Mouse (Mus musculus) brain, embryonic 14.5 days (tissue): Measurements from ENCODE around the gene Itga6. TPM values are rescaled to one million over a fixed set of nuclear protein-coding genes. Genes with fewer than 3 reads are reported as not detected.

Experiments
- DNase-seq: peaks from one replicate; pipeline ENCODE4 v3.0.0-alpha.2; 2011; ENCODE audit warnings: low read depth
- CTCF ChIP-seq: fragments of 200-500 bp; IDR thresholded peaks from 2 replicates; pipeline ENCODE4 v1.5.1; 2012; ENCODE audit warnings: inconsistent platforms, mild to moderate bottlenecking, moderate library complexity, borderline replicate concordance; ENCODE audit not compliant: insufficient read depth, insufficient read length; ENCODE audit errors: extremely low read depth
- POLR2A ChIP-seq: fragments of 200-500 bp; IDR thresholded peaks from 2 replicates; pipeline ENCODE4 v1.6.1; 2012; ENCODE audit warnings: mild to moderate bottlenecking, inconsistent platforms, borderline replicate concordance; ENCODE audit not compliant: poor library complexity, insufficient read depth, insufficient read length, severe bottlenecking; ENCODE audit errors: extremely low read depth
- polyA plus RNA-seq: library from polyadenylated mRNA; depleted of rRNA; stranded (reverse); fragments of >200 nt; gene quantifications from 2 replicates; pipeline ENCODE4 v1.2.3, GENCODE M21; 2012

Itga6 gene
- polyA plus RNA-seq, 1 experiment: 36.8 TPM

DNA sequence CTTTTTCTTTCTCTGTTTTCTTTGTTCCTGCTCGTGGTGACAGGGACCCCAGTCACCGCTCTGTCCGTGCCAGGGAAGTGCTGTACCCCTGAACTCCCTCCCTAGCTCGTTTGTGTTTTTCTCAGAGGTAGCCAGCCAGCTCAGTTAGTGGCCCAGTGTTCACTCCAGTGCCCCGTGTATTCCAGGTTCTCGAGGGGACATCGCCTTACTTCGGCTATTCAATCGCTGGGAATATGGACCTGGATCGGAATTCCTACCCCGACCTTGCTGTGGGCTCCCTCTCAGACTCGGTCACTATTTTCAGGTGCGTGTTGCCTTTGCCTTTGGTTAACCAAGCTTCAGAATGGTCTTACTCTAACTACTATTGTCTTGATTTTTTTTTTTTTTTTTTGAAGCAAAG is 82.3 kb downstream of the Itga6 start:
- TF ChIP-seq CTCF: no peak
- TF ChIP-seq POLR2A: no peak
- no peak for DNase-seq

DNA sequence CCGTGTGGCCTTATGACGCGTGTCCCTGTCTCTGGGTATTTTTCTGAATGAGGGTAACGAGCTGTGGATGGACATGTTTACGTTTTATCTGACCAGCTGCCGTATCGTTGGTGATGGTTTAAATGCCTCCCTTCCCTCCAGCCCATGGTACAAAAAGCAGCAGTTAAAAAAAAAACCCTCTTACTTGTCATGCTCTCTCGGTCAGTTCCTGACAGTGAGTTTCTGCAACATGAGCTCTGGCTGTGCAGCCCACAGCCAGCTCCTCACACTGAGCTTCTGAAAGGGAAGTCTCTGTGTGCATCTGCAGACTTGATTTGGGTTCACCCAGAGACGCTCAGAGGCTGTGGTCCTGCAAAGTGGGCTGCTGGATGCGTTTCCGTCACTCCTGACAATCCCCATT is 83.5 kb downstream of the Itga6 start:
- no peak for TF ChIP-seq CTCF
- TF ChIP-seq POLR2A: no peak
- DNase-seq: no peak

- no peak for DNase-seq
- TF ChIP-seq POLR2A (no peak), CTCF (no peak)
Observed at GRCm38 (mm10) chr2:71833626-71834025, 88.2 kb downstream of the Itga6 start.

DNA sequence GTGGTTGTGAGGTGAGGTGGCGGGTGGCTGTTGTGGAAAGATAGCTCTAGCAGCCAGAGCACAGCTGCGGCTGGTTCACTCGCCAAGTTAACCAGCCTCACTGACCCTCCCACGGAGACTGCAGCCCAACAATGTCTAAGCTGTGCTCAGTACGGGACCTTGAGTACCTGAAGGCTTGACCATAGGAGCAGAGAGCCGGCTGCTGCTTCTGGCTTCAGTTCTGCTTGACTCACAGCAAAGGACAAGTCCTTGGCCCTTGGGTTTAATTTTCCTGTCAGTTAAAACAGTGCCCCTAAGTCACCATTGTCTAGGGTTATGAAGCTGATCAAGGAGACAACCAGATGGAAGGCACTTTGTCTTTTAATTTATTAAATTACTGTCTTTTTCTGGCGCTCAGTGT is 89.0 kb downstream of the Itga6 start:
- TF ChIP-seq POLR2A (no peak), CTCF (no peak)
- DNase-seq: no peak

DNA sequence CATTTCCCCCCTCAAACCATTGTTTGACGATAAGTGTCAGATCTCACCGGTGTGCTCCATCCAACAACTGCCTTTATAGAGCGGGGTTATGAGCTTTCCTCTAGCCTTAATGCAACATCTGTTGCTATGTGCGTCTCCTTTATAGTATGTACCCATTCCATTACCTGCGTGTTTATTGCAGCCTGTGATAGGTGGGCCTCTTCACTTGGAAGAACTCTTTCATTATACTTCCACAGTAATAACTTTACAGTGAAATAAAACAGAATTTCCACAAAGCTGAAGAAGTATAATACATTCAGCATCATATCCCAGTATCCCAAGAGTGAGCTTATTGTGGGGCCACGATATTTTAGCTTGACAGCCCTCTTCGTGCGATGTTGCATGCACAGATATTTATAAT is 90.1 kb downstream of the Itga6 start:
- DNase-seq: no peak
- no peak for TF ChIP-seq CTCF

GRCm38 (mm10) chr2:71836232-71836631 is 90.8 kb downstream of the Itga6 start:
- TF ChIP-seq POLR2A: no peak
- no peak for TF ChIP-seq CTCF
- DNase-seq: no peak

- no peak for TF ChIP-seq CTCF
- TF ChIP-seq POLR2A: no peak
- DNase-seq: no peak
Observed at GRCm38 (mm10) chr2:71837261-71837660, 91.8 kb downstream of the Itga6 start.

DNA sequence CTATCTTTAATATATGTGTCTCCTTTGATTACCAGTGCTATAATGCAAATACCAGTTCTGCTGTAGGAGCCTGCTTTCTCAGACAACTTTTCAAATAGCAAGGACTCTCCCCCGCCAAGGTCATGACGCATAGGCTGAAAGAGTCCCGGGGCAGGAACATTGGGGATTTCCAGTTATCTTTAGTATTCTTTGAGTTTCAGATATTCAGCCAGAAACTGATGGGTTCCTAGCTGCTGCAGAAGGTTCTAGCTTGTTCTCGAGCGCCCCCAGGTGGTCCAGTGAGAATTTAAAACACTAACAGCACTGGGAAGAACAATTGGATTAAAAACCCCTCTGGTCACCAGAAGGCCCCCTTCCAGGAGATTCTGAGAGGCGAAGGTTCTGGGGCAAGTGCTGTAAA is 92.4 kb downstream of the Itga6 start:
- DNase-seq: peak; percentile 84
- TF ChIP-seq POLR2A: no peak
- TF ChIP-seq CTCF: peak; percentile 70; the same call in 1 of the 2 replicates

GRCm38 (mm10) chr2:71843316-71843715 is 97.9 kb downstream of the Itga6 start:
- no peak for TF ChIP-seq POLR2A
- no peak for TF ChIP-seq CTCF
- no peak for DNase-seq

DNA sequence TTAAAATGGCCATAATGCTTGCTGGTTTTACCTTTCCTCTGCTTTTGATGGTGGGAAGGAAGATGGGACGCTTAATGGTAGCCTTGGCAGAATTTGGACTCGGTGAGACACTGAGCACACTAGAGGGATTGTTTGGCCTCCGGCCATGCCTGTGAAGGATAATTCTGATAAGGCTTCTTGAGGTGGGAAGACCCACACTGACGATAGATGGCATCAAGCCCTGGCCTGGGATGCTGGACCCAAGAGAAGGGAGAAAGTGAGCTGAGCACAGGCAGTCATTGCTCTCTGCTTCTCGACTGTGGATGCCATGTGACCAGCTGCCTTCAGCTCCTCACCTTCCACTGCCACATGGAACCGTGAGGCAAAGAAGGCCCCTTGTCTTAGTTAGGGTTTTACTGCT is 99.5 kb downstream of the Itga6 start:
- DNase-seq: no peak
- TF ChIP-seq CTCF (no peak), POLR2A (no peak)

GRCm38 (mm10) chr2:71852161-71852560 is 106.7 kb downstream of the Itga6 start:
- peak; percentile 59 for DNase-seq
- TF ChIP-seq CTCF: peak; percentile 26; the same call in 1 of the 2 replicates

DNA sequence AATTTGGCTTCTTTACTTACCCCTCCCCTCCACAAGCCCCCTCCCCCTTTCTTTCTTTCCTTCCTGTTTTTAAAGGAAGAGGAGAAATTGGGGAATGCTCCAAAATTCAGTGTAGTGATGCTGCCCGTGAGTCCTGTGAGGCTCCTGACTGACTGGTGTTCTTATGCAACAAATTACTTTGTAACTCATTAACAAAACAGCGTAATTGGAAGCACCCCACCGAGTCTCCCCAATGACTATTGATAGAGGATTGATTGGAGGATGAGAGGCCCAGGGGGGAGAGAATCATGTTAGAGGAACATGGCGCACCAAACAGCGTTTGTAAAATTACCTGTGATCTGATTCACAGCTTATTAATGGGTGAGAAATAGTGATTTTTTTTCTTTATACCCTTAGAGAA is 109.7 kb downstream of the Itga6 start:
- no peak for DNase-seq
- no peak for TF ChIP-seq POLR2A
- TF ChIP-seq CTCF: no peak

GRCm38 (mm10) chr2:71863531-71864173 is 118.2 kb downstream of the Itga6 start:
- TF ChIP-seq CTCF (no peak), POLR2A (no peak)
- no peak for DNase-seq

DNA sequence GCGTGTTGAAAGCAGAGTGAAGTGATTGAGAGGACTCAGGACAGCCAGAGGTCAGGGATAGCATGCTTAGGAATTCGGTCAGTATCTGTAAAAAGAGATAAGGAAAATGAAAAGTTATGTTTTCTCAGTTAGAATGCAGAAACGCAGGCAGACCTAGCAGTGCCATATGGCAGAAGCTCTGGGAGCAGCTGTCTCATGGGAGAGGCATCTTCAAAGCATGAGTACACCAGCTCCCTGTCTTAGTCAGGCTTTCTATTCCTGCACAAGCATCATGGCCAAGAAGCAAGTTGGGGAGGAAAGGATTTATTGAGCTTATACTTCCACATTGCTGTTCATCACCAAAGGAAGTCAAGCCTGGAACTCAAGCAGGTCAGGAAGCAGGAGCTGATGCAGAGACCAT is 119.6 kb downstream of the Itga6 start:
- DNase-seq: peak; percentile 55
- TF ChIP-seq POLR2A (no peak), CTCF (no peak)
